13 mouse cellular contexts compared by ENCODE assay signal in genomic region chr5:119507709-119508108, GRCm38 (mm10).
"Had no signal": no experiment of that assay in that cellular context is flagged by ENCODE, and none has a peak within 500 bp of the region (broad histone marks: within the 10 kb centered on the region; RNA-seq: fewer than 3 reads in every experiment).

No protein-coding gene starts in this region.

- H3K36me3 ChIP-seq: kidney, embryonic 15.5 days; midbrain, embryonic 10.5 days; neural tube, embryonic 15.5 days had no signal

- H3K4me2 ChIP-seq: kidney, embryonic 15.5 days; liver, embryonic 11.5 days; neural tube, embryonic 15.5 days had no signal

- H3K4me1 ChIP-seq: kidney, embryonic 15.5 days; midbrain, embryonic 10.5 days; neural tube, embryonic 15.5 days had no signal

- ATAC-seq: inflammation-experienced regulatory T-cells, adult 6 months had no signal

- H3K27me3 ChIP-seq: kidney, embryonic 15.5 days; neural tube, embryonic 15.5 days had no signal

- DNase-seq: kidney, adult 2 months; kidney, postnatal 14 days; midbrain, embryonic 14.5 days; right cerebral cortex, adult 18-20 months; right cerebral cortex, postnatal 25 days; thymus, adult 18-20 months; thymus, postnatal 25 days had no signal

- H3K9ac ChIP-seq: kidney, embryonic 15.5 days; neural tube, embryonic 15.5 days had no signal

- H3K4me3 ChIP-seq: kidney, embryonic 15.5 days; midbrain, embryonic 10.5 days; myocyte; neural tube, embryonic 15.5 days had no signal

- H3K9me3 ChIP-seq: kidney, embryonic 15.5 days; midbrain, embryonic 10.5 days; neural tube, embryonic 15.5 days had no signal

- H3K27ac ChIP-seq: kidney, embryonic 15.5 days; midbrain, embryonic 10.5 days; neural tube, embryonic 15.5 days had no signal
